Mouse (Mus musculus): ENCODE results near the gene Nupr1.

DNA sequence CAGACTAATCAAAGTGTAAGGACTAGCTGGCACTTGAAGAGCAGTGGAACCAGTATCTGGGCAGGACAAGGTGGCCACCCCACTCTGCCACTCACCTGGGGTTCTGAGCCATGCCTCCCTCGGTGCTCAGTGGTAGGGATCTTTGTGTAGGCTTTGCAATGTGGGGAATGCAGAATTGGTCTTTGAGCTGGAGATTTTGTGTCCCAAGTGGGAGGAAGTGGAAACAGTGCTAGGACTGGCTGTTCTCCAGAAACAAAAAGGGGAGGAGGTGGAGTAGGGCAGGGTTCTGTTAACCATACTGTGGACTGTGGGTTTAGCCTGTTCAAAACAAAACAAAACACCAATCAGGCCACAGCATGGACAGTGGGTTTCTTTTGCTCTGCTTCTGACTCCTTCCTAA, 45.5 kb upstream of the Nupr1 start, which contains the start of gene Sult1a1:
- TF ChIP-seq POLR2A (IDR thresholded peaks at IDR 0.05; ENCODE audit: insufficient read depth, low read depth, low read length) (no peak), CTCF (IDR thresholded peaks at IDR 0.05; ENCODE audit: insufficient read depth, low read depth, low read length) (no peak)
